Mouse (Mus musculus) thymus, postnatal 0 days (tissue): ENCODE measurements at regions not wholly inside any gene's neighbourhood (a gene's known extent, or its start where the extent isn't known, plus 50 kb on each side); places are given as distances from the start of the nearest gene placed in this dataset.
"Not testable (repeated sequence)": the region's sequence is repeated elsewhere in the genome, so short reads cannot be mapped to it uniquely, and the experiment has no call there.

Experiments
- DNase-seq: peaks from one replicate; pipeline ENCODE4 v3.0.0-alpha.2; 2015; ENCODE audit warnings: low spot score

DNA sequence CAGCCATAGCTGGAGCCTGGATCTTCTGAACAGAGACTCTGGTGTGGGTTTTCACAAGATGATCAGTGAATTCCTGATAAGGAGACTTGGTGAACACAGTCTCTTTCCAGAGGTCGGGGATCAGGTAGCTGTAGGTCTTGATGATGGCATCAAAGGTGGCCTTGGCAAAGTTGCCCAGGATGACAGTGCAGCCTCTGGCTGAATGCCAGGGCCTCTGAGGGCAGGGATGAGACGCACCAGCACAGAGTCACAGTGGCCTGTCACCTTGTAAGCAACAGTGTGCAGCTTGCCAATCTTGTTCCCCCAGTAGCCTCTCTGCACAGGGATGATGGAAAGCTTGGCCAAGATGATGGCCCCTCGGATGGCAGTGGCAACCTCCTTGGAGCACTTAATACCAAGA, 95.9 kb upstream of the Ipo5 start:
- DNase-seq, result not testable (repeated sequence)

GRCm38 (mm10) chr14:120816529-120816928, 94.5 kb upstream of the Ipo5 start:
- DNase-seq, result no peak

GRCm38 (mm10) chr14:120826187-120826586, 84.8 kb upstream of the Ipo5 start:
- DNase-seq, result no peak

DNA sequence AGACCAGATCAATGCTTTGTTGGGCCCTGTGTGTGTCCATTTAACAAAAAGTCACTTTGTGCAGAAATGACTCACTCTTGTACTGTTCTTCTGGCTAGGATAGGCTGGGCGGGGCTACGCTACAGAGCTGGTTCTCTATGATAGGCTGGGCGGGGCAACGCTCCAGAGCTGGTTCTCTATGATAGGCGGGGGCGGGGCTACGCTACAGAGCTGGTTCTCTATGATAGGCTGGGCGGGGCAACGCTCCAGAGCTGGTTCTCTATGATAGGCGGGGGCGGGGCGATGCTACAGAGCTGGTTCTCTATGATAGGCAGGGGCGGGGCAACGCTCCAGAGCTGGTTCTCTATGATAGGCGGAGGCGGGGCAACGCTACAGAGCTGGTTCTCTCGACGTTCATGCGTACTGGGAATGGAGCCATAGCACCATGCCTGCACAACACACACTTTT, 80.6 kb upstream of the Ipo5 start:
- peak; percentile 51 for DNase-seq

DNA sequence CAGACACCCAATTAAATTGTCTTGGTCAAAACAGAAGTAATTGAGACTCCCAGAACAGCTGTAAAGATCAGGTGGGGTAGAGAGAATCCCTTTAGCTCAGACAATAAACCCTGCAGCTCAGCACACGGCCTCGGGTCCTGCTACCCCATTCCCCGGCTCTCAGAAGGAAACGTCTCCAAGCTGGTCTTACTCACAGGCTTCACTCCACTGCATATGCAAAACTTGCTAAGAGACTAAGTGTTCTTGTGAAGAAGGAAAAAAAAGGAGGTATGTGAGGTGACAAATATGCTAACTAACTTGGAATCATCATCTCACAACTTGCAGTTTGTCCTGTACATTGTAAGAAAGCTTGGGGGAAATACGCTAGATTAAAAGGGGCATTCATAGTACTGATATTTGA, 79.6 kb upstream of the Ipo5 start:
- no peak for DNase-seq

DNA sequence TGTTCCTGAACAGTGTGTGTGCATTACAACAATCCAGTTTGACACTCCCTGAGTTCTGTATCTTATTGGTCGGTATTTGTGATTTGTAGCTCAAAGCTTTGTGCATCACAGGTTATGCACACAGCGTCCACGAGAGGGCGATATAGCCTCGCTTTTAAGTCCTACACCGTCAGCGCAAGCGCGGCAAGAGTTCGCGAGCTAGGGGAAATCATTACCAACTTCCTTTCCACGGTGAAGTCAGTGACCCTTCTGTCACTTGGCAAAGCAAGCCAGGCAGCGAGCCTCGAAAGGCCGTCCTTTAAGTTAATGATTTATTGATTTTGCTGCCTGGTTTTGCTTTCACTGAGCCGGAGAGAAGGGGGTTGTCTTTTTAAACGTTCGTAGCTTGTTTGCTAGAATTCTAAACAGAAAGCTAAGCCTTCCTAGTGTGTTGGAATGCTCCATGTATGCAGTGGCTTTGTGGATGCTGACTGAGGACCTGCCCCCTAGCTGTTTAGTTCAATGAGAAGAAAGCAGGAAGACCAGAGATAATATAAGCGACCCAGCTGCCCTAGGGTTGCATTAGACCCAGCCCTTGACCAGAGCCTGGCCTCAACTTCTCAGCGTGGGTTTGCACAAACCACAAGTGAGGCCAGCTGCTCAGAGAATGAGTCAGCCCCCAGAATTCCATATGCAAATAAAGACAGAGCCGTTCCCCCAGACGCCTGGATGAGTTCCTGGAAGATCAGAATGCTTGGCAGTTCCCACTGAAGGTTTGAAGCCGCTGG, 79.0 kb upstream of the Ipo5 start:
- DNase-seq, result peak; percentile 91

DNA sequence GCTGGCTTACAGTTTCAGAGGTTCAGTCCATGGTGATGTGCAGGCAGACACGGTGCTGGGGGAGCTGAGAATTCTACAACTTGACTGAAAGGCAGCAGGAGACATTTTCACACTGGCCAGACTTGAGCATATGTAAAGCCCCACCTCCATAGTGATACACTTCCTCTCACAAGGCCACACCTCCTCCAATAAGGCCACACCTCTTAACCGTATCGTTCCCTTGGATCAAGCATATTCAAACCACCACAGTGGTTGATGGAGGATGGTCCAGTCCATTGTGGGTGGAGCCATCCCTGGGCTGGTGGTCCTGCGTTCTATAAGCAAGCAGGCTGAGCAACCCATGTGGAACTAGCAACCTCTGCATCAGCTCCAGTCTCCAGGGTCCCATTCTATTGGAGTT, 76.2 kb upstream of the Ipo5 start:
- no peak for DNase-seq

- no peak for DNase-seq
Observed at GRCm38 (mm10) chr14:120835758-120836157, 75.3 kb upstream of the Ipo5 start.

GRCm38 (mm10) chr14:120836535-120837316, 74.3 kb upstream of the Ipo5 start:
- no peak for DNase-seq

DNA sequence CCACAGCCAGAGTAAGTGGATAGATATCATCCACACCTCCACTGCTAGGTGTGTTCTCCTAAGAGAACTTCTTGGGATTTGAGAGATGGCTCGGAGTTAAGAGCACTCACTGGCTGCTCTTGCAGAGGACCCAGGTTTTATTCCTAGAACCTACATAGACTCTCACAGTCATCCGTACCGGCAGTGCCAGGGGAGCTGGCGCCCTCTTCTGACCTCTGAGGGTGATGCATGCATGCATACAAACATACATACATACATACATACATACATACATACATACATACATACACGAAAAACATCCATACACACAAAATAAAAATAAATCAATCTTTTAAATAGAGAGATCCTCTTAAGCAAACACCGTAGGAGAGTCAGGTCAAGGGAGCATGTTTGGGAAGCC, 70.1 kb upstream of the Ipo5 start:
- DNase-seq, result no peak

- no peak for DNase-seq
Observed at GRCm38 (mm10) chr14:120841311-120841710, 69.7 kb upstream of the Ipo5 start.

GRCm38 (mm10) chr14:120845172-120845571, 65.9 kb upstream of the Ipo5 start:
- DNase-seq, result no peak

- no peak for DNase-seq
Observed at GRCm38 (mm10) chr14:120846073-120846850, 64.8 kb upstream of the Ipo5 start.

DNA sequence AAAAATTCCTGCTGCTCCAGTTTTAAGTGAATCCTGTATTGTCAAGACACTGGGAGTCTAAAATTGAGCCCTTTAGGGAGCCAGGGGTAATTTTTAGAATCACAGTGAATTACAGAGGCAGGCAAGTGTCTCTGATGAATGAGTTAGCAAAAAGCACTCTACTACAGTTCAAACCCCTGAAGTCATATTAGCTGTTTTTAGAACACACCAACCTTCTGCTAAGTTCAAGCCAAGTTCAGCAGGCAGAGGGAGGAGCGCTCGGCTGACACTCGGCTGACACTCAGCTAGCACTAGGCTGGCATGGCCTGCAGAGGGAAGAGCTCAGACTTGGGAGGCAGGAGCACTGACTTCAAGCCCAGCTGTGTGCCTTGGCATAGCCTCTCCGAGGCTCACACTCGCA, 64.0 kb upstream of the Ipo5 start:
- no peak for DNase-seq

- no peak for DNase-seq
Observed at GRCm38 (mm10) chr14:120848083-120848951, 62.7 kb upstream of the Ipo5 start.

DNA sequence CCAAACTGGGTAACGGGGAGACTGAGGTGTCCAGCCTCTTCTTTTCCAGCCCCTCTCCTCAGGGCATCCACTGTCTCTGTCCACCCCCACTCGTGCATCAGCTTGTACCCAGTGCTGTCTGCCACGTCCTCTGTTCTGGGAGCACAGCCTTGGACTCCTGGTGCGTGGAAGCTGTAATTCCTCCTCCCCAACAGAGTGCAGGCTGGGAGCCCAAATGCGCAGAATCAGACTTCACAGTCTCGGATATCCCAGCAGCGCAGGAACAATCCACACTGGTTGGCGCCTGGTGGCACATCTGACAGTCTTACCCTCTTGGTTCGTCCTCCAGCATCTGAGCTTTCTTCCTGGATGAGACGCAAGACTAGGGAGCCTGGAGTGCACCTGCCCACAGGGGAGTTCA, 61.9 kb upstream of the Ipo5 start:
- DNase-seq, result no peak

- no peak for DNase-seq
Observed at GRCm38 (mm10) chr14:120853643-120854042, 57.4 kb upstream of the Ipo5 start.

DNA sequence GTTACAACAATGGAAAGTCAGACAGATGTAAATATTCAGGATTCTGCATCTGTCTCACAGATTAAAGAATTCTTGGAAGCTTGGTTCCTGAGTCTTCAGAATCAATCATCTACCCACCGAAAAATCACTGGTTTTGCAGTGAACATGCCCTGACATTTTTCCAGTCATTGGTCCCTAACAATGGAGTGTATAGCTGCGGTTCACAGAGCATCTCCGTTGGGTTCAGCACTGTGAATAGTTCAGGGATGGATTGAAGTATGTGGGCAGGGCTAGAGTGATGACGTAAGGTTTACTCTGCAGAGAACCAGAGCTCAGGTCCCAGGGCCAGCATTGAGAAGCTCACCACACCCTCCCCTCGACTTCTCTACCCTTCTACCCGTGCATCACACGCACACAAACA, 56.5 kb upstream of the Ipo5 start:
- DNase-seq, result no peak

DNA sequence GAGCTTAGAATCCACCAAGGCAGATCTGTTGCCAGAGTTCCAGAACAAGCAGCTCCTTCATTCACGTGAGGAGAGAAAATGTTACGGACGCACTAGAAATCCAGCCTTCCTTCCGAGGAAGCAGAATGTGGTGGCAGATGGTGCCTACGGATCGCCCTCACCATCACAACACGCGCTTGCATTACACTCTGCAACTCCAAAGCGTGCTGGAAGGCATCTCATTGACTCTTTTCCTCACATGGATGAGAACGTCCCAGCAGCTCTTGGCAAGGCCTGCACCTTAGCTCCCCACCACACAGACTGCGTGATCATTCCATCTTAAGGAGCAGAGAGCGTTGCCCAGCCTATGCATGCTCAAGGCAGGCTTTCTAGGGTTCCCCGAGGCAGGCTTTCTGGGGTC, 55.8 kb upstream of the Ipo5 start:
- no peak for DNase-seq
